Mouse (Mus musculus): ENCODE data around the gene Gm8857.
"Not testable (repeated sequence)": the region's sequence is repeated elsewhere in the genome, so short reads cannot be mapped to it uniquely, and the experiment has no call there.

Gene Gm8857

DNA sequence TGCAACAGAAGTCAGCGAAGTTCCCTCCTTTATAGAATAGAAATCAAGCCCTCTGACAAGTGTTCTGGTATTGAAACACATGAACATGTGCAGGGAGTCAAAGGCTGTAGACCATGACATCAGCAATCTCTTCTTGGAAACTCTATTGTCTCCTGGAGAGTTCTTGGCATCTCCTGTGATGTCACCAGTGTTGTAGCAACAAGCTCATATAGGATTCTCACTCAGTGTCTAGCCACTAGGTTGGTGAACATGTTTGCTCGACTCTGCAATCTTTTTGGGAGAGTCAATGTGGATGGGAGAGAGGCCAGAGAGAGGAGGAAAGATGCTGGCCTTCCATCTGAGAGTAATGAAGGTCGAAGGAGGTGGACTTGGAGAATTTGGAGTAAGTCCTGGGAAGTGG lies at the start of gene Gm8857, which contains the start of gene Gm8871:
Gene Gm8857, plus strand, starts transcription at position 303 of the 400 bp plus-strand sequence.
Gene Gm8871, plus strand, starts transcription at position 301 of the 400 bp plus-strand sequence.
- not testable (repeated sequence) for DNase-seq

DNA sequence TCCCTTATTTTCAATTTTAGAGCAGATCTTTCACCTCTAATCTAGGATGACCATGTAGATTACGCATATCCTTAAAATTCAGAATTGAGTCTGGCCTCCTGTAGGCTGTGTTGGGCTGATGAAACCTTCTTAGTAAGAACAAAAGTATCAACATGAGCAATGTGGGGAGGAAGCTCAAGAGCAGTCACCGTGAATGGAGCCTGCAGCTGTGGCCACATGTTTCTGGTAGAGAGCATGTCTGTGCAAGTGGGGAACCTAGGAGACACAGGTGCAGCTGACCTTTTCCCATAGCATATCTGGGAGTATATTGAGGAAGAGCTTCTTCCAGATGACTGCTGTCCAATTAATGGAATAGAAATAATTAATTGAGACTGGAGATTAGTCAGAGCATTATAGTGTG lies 5.9 kb downstream of the Gm8857 start:
- DNase-seq = not testable (repeated sequence)

DNA sequence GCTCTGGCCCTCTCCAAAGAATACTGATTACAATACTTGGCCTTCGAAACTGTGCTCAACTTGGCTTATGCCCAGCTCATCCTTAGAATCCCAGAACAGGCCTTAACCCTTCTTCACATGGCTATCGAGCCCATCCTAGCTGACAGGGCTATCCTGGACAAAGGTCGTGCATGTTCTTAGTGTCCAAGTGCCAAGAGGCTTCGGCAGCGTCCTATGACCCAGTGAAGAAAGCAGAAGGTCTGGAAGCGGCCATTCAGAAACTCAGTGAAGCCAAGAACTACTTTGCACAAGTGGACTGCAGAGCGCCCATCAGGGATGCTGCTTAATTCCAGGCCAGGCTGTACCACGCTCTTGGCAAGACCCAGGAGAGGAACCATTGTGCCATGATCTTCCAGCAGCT lies 10.4 kb downstream of the Gm8857 start:
- not testable (repeated sequence) for DNase-seq

Data from cerebellum, postnatal 25 days (tissue).